Mouse (Mus musculus): ENCODE results near the gene Mad1l1. TPM values are rescaled to one million over a fixed set of nuclear protein-coding genes. Genes with fewer than 3 reads are reported as not detected.

Gene Mad1l1
- polyA plus RNA-seq, 1 experiment from 2014 or later, result 56.2 TPM

GRCm38 (mm10) chr5:140150694-140151093, 170.7 kb downstream of the Mad1l1 start:
- H3K4me1 ChIP-seq (replicated peaks), result peaks cover 25% of the 10 kb centered on the region
- no peaks in the 10 kb centered on the region for H3K9me3 ChIP-seq
- H3K4me3 ChIP-seq, result no peak overlapping the region
- no peaks in the 10 kb centered on the region for H3K27me3 ChIP-seq (ENCODE audit: insufficient read depth, poor library complexity, severe bottlenecking)
- 0 out of 2 replicates have a peak overlapping the region, but pooled peaks have one; percentile 35 for H3K27ac ChIP-seq
- WGBS, result 96% methylated on average over 2 of the region's 2 CpGs
- no peak for DNase-seq (ENCODE audit: low spot score)
- H3K36me3 ChIP-seq, result no peaks in the 10 kb centered on the region

- Histone ChIP-seq H3K27ac (no peak overlapping the region), H3K36me3 (no peaks in the 10 kb centered on the region), H3K27me3 (ENCODE audit: insufficient read depth, poor library complexity, severe bottlenecking) (no peaks in the 10 kb centered on the region), H3K4me1 (replicated peaks) (peaks cover 25% of the 10 kb centered on the region), H3K9me3 (no peaks in the 10 kb centered on the region), H3K4me3 (no peak overlapping the region)
- 92% methylated on average over 5 of the region's 5 CpGs for WGBS
- DNase-seq (ENCODE audit: low spot score), result no peak
Observed at GRCm38 (mm10) chr5:140150136-140150535, 171.2 kb downstream of the Mad1l1 start.

GRCm38 (mm10) chr5:140149298-140149697, 172.1 kb downstream of the Mad1l1 start:
- no peak overlapping the region for H3K4me3 ChIP-seq
- peaks cover 25% of the 10 kb centered on the region for H3K4me1 ChIP-seq (replicated peaks)
- H3K36me3 ChIP-seq, result no peaks in the 10 kb centered on the region
- H3K27ac ChIP-seq, result no peak overlapping the region
- no peaks in the 10 kb centered on the region for H3K27me3 ChIP-seq (ENCODE audit: insufficient read depth, poor library complexity, severe bottlenecking)
- 75% methylated on average over 4 of the region's 4 CpGs for WGBS
- DNase-seq (ENCODE audit: low spot score), result no peak
- no peaks in the 10 kb centered on the region for H3K9me3 ChIP-seq

GRCm38 (mm10) chr5:140143541-140143940, 177.8 kb downstream of the Mad1l1 start:
- no peaks in the 10 kb centered on the region for H3K27me3 ChIP-seq (ENCODE audit: insufficient read depth, poor library complexity, severe bottlenecking)
- no peaks in the 10 kb centered on the region for H3K9me3 ChIP-seq
- H3K4me1 ChIP-seq (replicated peaks), result no peaks in the 10 kb centered on the region
- H3K4me3 ChIP-seq, result no peak overlapping the region
- WGBS, result 89% methylated on average over 2 of the region's 2 CpGs
- no peak for DNase-seq (ENCODE audit: low spot score)
- H3K36me3 ChIP-seq, result peaks cover 3% of the 10 kb centered on the region; the same call in 1 of the 2 replicates
- no peak overlapping the region for H3K27ac ChIP-seq

GRCm38 (mm10) chr5:140141336-140141735, 180.0 kb downstream of the Mad1l1 start:
- no peaks in the 10 kb centered on the region for H3K27me3 ChIP-seq (ENCODE audit: insufficient read depth, poor library complexity, severe bottlenecking)
- no peak overlapping the region for H3K4me3 ChIP-seq
- no peaks in the 10 kb centered on the region for H3K9me3 ChIP-seq
- no peak overlapping the region for H3K27ac ChIP-seq
- peaks cover 11% of the 10 kb centered on the region; the same call in 1 of the 2 replicates for H3K36me3 ChIP-seq
- 87% methylated on average over 4 of the region's 4 CpGs for WGBS
- H3K4me1 ChIP-seq (replicated peaks), result 0 out of 2 replicates have a peak, but pooled peaks cover 5% of the 10 kb centered on the region
- no peak for DNase-seq (ENCODE audit: low spot score)

GRCm38 (mm10) chr5:140140214-140140613, 181.1 kb downstream of the Mad1l1 start:
- no peak overlapping the region for H3K4me3 ChIP-seq

GRCm38 (mm10) chr5:140135734-140136625, 185.4 kb downstream of the Mad1l1 start:
- Histone ChIP-seq H3K27me3 (ENCODE audit: insufficient read depth, poor library complexity, severe bottlenecking) (no peaks in the 10 kb centered on the region), H3K36me3 (peaks cover 33% of the 10 kb centered on the region), H3K9me3 (no peaks in the 10 kb centered on the region), H3K27ac (no peak overlapping the region), H3K4me3 (no peak overlapping the region), H3K4me1 (replicated peaks) (0 out of 2 replicates have a peak, but pooled peaks cover 5% of the 10 kb centered on the region)
- no peak for DNase-seq (ENCODE audit: low spot score)
- WGBS, result 93% methylated on average over 8 of the region's 8 CpGs

More at GRCm38 (mm10) chr5:140140214-140140613, 181.1 kb downstream of the Mad1l1 start:
- Histone ChIP-seq H3K4me1 (replicated peaks) (0 out of 2 replicates have a peak, but pooled peaks cover 5% of the 10 kb centered on the region), H3K27me3 (ENCODE audit: insufficient read depth, poor library complexity, severe bottlenecking) (no peaks in the 10 kb centered on the region), H3K27ac (no peak overlapping the region), H3K36me3 (peaks cover 22% of the 10 kb centered on the region; the same call in 1 of the 2 replicates), H3K9me3 (no peaks in the 10 kb centered on the region)
- peak; percentile 60 for DNase-seq (ENCODE audit: low spot score)

- peaks cover 33% of the 10 kb centered on the region for H3K36me3 ChIP-seq
- no peak for DNase-seq (ENCODE audit: low spot score)
- WGBS, result 94% methylated on average over 7 of the region's 7 CpGs
- H3K27ac ChIP-seq, result no peak overlapping the region
- peaks cover 11% of the 10 kb centered on the region for H3K4me1 ChIP-seq (replicated peaks)
- H3K9me3 ChIP-seq, result no peaks in the 10 kb centered on the region
- H3K4me3 ChIP-seq, result no peak overlapping the region
- no peaks in the 10 kb centered on the region for H3K27me3 ChIP-seq (ENCODE audit: insufficient read depth, poor library complexity, severe bottlenecking)
Observed at GRCm38 (mm10) chr5:140134021-140134420, 187.3 kb downstream of the Mad1l1 start.

GRCm38 (mm10) chr5:140128414-140128981, 192.9 kb downstream of the Mad1l1 start:
- H3K27me3 ChIP-seq (ENCODE audit: insufficient read depth, poor library complexity, severe bottlenecking), result no peaks in the 10 kb centered on the region

GRCm38 (mm10) chr5:140127981-140128380, 193.4 kb downstream of the Mad1l1 start:
- no peak for DNase-seq (ENCODE audit: low spot score)
- 92% methylated on average over 7 of the region's 7 CpGs for WGBS
- H3K4me1 ChIP-seq (replicated peaks), result peaks cover 26% of the 10 kb centered on the region
- no peaks in the 10 kb centered on the region for H3K9me3 ChIP-seq
- no peaks in the 10 kb centered on the region for H3K27me3 ChIP-seq (ENCODE audit: insufficient read depth, poor library complexity, severe bottlenecking)
- no peak overlapping the region for H3K4me3 ChIP-seq
- H3K27ac ChIP-seq, result 0 out of 2 replicates have a peak overlapping the region, but pooled peaks have one; percentile 18
- H3K36me3 ChIP-seq, result peaks cover 7% of the 10 kb centered on the region; the same call in 1 of the 2 replicates

More at GRCm38 (mm10) chr5:140128414-140128981, 192.9 kb downstream of the Mad1l1 start:
- Histone ChIP-seq H3K27ac (peak overlapping the region; percentile 66; the same call in 1 of the 2 replicates), H3K4me3 (no peak overlapping the region), H3K9me3 (no peaks in the 10 kb centered on the region), H3K36me3 (peaks cover 12% of the 10 kb centered on the region), H3K4me1 (replicated peaks) (peaks cover 21% of the 10 kb centered on the region)
- 75% methylated on average over 9 of the region's 9 CpGs for WGBS
- DNase-seq (ENCODE audit: low spot score), result peak; percentile 8

- Histone ChIP-seq H3K27ac (no peak overlapping the region), H3K4me3 (no peak overlapping the region), H3K27me3 (ENCODE audit: insufficient read depth, poor library complexity, severe bottlenecking) (no peaks in the 10 kb centered on the region), H3K36me3 (no peaks in the 10 kb centered on the region), H3K9me3 (no peaks in the 10 kb centered on the region), H3K4me1 (replicated peaks) (peaks cover 32% of the 10 kb centered on the region)
- WGBS, result 90% methylated on average over 1 of the region's 1 CpGs
- DNase-seq (ENCODE audit: low spot score), result no peak
Observed at GRCm38 (mm10) chr5:140124626-140125025, 196.7 kb downstream of the Mad1l1 start.

GRCm38 (mm10) chr5:140123640-140124366, 197.5 kb downstream of the Mad1l1 start:
- Histone ChIP-seq H3K27ac (no peak overlapping the region), H3K4me3 (no peak overlapping the region), H3K27me3 (ENCODE audit: insufficient read depth, poor library complexity, severe bottlenecking) (no peaks in the 10 kb centered on the region), H3K9me3 (no peaks in the 10 kb centered on the region), H3K36me3 (no peaks in the 10 kb centered on the region), H3K4me1 (replicated peaks) (peaks cover 24% of the 10 kb centered on the region)
- DNase-seq (ENCODE audit: low spot score), result no peak
- WGBS, result 66% methylated on average over 4 of the region's 4 CpGs
